Mouse (Mus musculus) embryonic fibroblast, embryonic 13.5 days (primary cell): ENCODE results near the gene Heg1.

ENCODE experiments used
- CTCF ChIP-seq: IDR thresholded peaks from 2 replicates; pipeline ENCODE4 v1.5.1; 2011; ENCODE audit warnings: mild to moderate bottlenecking, control low read depth, low read length, moderate library complexity, borderline replicate concordance; ENCODE audit not compliant: insufficient read depth
- POLR2A ChIP-seq: IDR thresholded peaks from 2 replicates; pipeline ENCODE4 v1.6.1; 2011; ENCODE audit warnings: low read depth, mild to moderate bottlenecking, control low read depth, low read length, moderate library complexity

GRCm38 (mm10) chr16:33734545-33734944 lies 50.4 kb downstream of the Heg1 start:
- TF ChIP-seq CTCF (no peak), POLR2A (no peak)
